Mouse (Mus musculus) liver, embryonic 14.5 days (tissue): ENCODE measurements around the gene Ift20.

Experiments
- CTCF ChIP-seq: IDR thresholded peaks from 2 replicates; pipeline ENCODE4 v1.5.1; 2016; ENCODE audit warnings: antibody characterized with exemption, low read depth, control low read depth
- EP300 ChIP-seq: IDR thresholded peaks from 2 replicates; pipeline ENCODE4 v1.6.1; 2016; ENCODE audit warnings: antibody characterized with exemption, low read depth

DNA sequence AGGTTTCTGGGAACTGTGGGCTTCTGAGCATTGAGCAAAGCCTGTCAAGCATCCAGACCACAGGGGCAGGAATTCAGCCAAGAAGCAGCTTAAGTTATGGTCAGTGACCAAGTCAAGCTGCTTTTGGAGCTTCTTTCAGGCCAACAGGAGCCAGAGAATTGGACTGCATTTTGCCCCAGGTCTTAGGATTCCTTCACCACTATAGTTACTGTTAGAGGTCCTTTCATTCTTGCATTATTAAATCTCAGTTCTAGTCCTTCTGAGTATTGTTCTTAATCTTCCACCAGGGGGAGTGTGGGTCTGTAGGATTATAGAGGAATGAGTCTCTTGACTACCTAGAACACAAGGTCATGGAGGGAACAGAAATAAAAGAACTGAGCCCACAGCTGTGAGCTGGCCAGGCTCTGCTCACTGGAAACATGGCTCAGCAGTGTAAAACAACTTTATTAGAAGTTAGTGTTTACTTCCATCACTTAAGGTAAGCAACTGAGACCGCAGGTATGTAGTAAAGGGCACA lies 13.6 kb upstream of the Ift20 start:
- TF ChIP-seq CTCF: peak; percentile 36; the same call in 1 of the 2 replicates
- no peak for TF ChIP-seq EP300
